Mouse (Mus musculus): ENCODE results near the gene Gm10097. TPM values are rescaled to one million over a fixed set of nuclear protein-coding genes. Genes with fewer than 3 reads are reported as not detected.

The Gm10097 gene
- polyA plus RNA-seq, 1 experiment: not detected

GRCm38 (mm10) chr10:5075724-5076123, 6.7 kb downstream of the Gm10097 start:
- Histone ChIP-seq H3K27ac (ENCODE audit: insufficient read depth, low read length) (no peak overlapping the region), H3K4me3 (ENCODE audit: insufficient read depth, low read length) (no peak overlapping the region), H3K4me1 (ENCODE audit: control insufficient read depth, insufficient read depth, low read length) (peaks cover 2% of the 10 kb centered on the region; the same call in 1 of the 2 replicates)
- TF ChIP-seq POLR2A (IDR thresholded peaks at IDR 0.05; ENCODE audit: extremely low read depth, insufficient read depth, low read length) (no peak), CTCF (IDR thresholded peaks at IDR 0.05; ENCODE audit: extremely low read depth, insufficient read depth, low read length) (no peak)

- Histone ChIP-seq H3K4me3 (ENCODE audit: insufficient read depth, low read length) (no peak overlapping the region), H3K27ac (ENCODE audit: insufficient read depth, low read length) (no peak overlapping the region), H3K4me1 (ENCODE audit: control insufficient read depth, insufficient read depth, low read length) (peaks cover 2% of the 10 kb centered on the region; the same call in 1 of the 2 replicates)
- TF ChIP-seq CTCF (IDR thresholded peaks at IDR 0.05; ENCODE audit: extremely low read depth, insufficient read depth, low read length): no peak
- no peak for TF ChIP-seq POLR2A (IDR thresholded peaks at IDR 0.05; ENCODE audit: extremely low read depth, insufficient read depth, low read length)
Observed at GRCm38 (mm10) chr10:5079945-5080468, 11.0 kb downstream of the Gm10097 start.

GRCm38 (mm10) chr10:5083716-5084115, 14.7 kb downstream of the Gm10097 start:
- Histone ChIP-seq H3K4me1 (ENCODE audit: control insufficient read depth, insufficient read depth, low read length) (no peaks in the 10 kb centered on the region; the same call in 1 of the 2 replicates), H3K27ac (ENCODE audit: insufficient read depth, low read length) (no peak overlapping the region), H3K4me3 (ENCODE audit: insufficient read depth, low read length) (no peak overlapping the region)
- TF ChIP-seq POLR2A (IDR thresholded peaks at IDR 0.05; ENCODE audit: extremely low read depth, insufficient read depth, low read length) (no peak), CTCF (IDR thresholded peaks at IDR 0.05; ENCODE audit: extremely low read depth, insufficient read depth, low read length) (no peak)

- H3K4me3 ChIP-seq (ENCODE audit: insufficient read depth, low read length): no peak overlapping the region
- TF ChIP-seq POLR2A (IDR thresholded peaks at IDR 0.05; ENCODE audit: extremely low read depth, insufficient read depth, low read length): no peak
- TF ChIP-seq CTCF (IDR thresholded peaks at IDR 0.05; ENCODE audit: extremely low read depth, insufficient read depth, low read length): no peak
Observed at GRCm38 (mm10) chr10:5085792-5086191, 16.8 kb downstream of the Gm10097 start.

GRCm38 (mm10) chr10:5086329-5086728, 17.3 kb downstream of the Gm10097 start:
- no peak overlapping the region for H3K4me3 ChIP-seq (ENCODE audit: insufficient read depth, low read length)
- TF ChIP-seq CTCF (IDR thresholded peaks at IDR 0.05; ENCODE audit: extremely low read depth, insufficient read depth, low read length) (no peak), POLR2A (IDR thresholded peaks at IDR 0.05; ENCODE audit: extremely low read depth, insufficient read depth, low read length) (no peak)
- H3K4me1 ChIP-seq (ENCODE audit: control insufficient read depth, insufficient read depth, low read length): no peaks in the 10 kb centered on the region; the same call in 1 of the 2 replicates
- no peak overlapping the region for H3K27ac ChIP-seq (ENCODE audit: insufficient read depth, low read length)

More at GRCm38 (mm10) chr10:5085792-5086191, 16.8 kb downstream of the Gm10097 start:
- Histone ChIP-seq H3K4me1 (ENCODE audit: control insufficient read depth, insufficient read depth, low read length) (no peaks in the 10 kb centered on the region; the same call in 1 of the 2 replicates), H3K27ac (ENCODE audit: insufficient read depth, low read length) (no peak overlapping the region)

GRCm38 (mm10) chr10:5087336-5087735, 18.3 kb downstream of the Gm10097 start:
- Histone ChIP-seq H3K4me3 (ENCODE audit: insufficient read depth, low read length) (no peak overlapping the region), H3K4me1 (ENCODE audit: control insufficient read depth, insufficient read depth, low read length) (no peaks in the 10 kb centered on the region; the same call in 1 of the 2 replicates), H3K27ac (ENCODE audit: insufficient read depth, low read length) (no peak overlapping the region)
- TF ChIP-seq CTCF (IDR thresholded peaks at IDR 0.05; ENCODE audit: extremely low read depth, insufficient read depth, low read length): no peak
- TF ChIP-seq POLR2A (IDR thresholded peaks at IDR 0.05; ENCODE audit: extremely low read depth, insufficient read depth, low read length): no peak

GRCm38 (mm10) chr10:5089133-5089532, 20.1 kb downstream of the Gm10097 start:
- Histone ChIP-seq H3K27ac (ENCODE audit: insufficient read depth, low read length) (no peak overlapping the region), H3K4me1 (ENCODE audit: control insufficient read depth, insufficient read depth, low read length) (no peaks in the 10 kb centered on the region; the same call in 1 of the 2 replicates), H3K4me3 (ENCODE audit: insufficient read depth, low read length) (no peak overlapping the region)
- TF ChIP-seq POLR2A (IDR thresholded peaks at IDR 0.05; ENCODE audit: extremely low read depth, insufficient read depth, low read length) (no peak), CTCF (IDR thresholded peaks at IDR 0.05; ENCODE audit: extremely low read depth, insufficient read depth, low read length) (no peak)

- Histone ChIP-seq H3K27ac (ENCODE audit: insufficient read depth, low read length) (no peak overlapping the region), H3K4me3 (ENCODE audit: insufficient read depth, low read length) (no peak overlapping the region), H3K4me1 (ENCODE audit: control insufficient read depth, insufficient read depth, low read length) (no peaks in the 10 kb centered on the region)
- TF ChIP-seq CTCF (IDR thresholded peaks at IDR 0.05; ENCODE audit: extremely low read depth, insufficient read depth, low read length) (no peak), POLR2A (IDR thresholded peaks at IDR 0.05; ENCODE audit: extremely low read depth, insufficient read depth, low read length) (no peak)
Observed at GRCm38 (mm10) chr10:5096996-5097753, 28.2 kb downstream of the Gm10097 start.

- no peak overlapping the region for H3K4me3 ChIP-seq (ENCODE audit: insufficient read depth, low read length)
- H3K4me1 ChIP-seq (ENCODE audit: control insufficient read depth, insufficient read depth, low read length): no peaks in the 10 kb centered on the region
- TF ChIP-seq POLR2A (IDR thresholded peaks at IDR 0.05; ENCODE audit: extremely low read depth, insufficient read depth, low read length): no peak
- no peak for TF ChIP-seq CTCF (IDR thresholded peaks at IDR 0.05; ENCODE audit: extremely low read depth, insufficient read depth, low read length)
- no peak overlapping the region for H3K27ac ChIP-seq (ENCODE audit: insufficient read depth, low read length)
Observed at GRCm38 (mm10) chr10:5097754-5098137, 28.8 kb downstream of the Gm10097 start.

GRCm38 (mm10) chr10:5110773-5111172, 41.8 kb downstream of the Gm10097 start:
- Histone ChIP-seq H3K27ac (ENCODE audit: insufficient read depth, low read length) (no peak overlapping the region), H3K4me3 (ENCODE audit: insufficient read depth, low read length) (no peak overlapping the region), H3K4me1 (ENCODE audit: control insufficient read depth, insufficient read depth, low read length) (no peaks in the 10 kb centered on the region)
- no peak for TF ChIP-seq POLR2A (IDR thresholded peaks at IDR 0.05; ENCODE audit: extremely low read depth, insufficient read depth, low read length)
- TF ChIP-seq CTCF (IDR thresholded peaks at IDR 0.05; ENCODE audit: extremely low read depth, insufficient read depth, low read length): no peak

Data from cortical plate, adult 2 months (tissue).